Mouse (Mus musculus): ENCODE data around the gene Exosc9. TPM values are rescaled to one million over a fixed set of nuclear protein-coding genes. Genes with fewer than 3 reads are reported as not detected.

Exosc9 gene
- polyA plus RNA-seq, 1 experiment from 2014 or later, result 84.8 TPM

Other genes starting within 250 kb of the Exosc9 start
- gene Anxa5, start 76.7 kb upstream of the Exosc9 start, polyA plus RNA-seq (2015; fragmentation: Nextera tagmentation; extraction: Ambion mirVana), result 85.5 and 88.8 TPM in 2 replicates
- gene 1810062G17Rik, start 76.7 kb upstream of the Exosc9 start, polyA plus RNA-seq (2015; fragmentation: Nextera tagmentation; extraction: Ambion mirVana), result 0.30 TPM in 1 of 2 replicates, not detected in the other
- 0.38 and 0.53 TPM in 2 replicates for gene Gm11549, start 30.8 kb upstream of the Exosc9 start, polyA plus RNA-seq (2015; fragmentation: Nextera tagmentation; extraction: Ambion mirVana)
- gene Ccna2, start 19.5 kb downstream of the Exosc9 start, polyA plus RNA-seq (2015; fragmentation: Nextera tagmentation; extraction: Ambion mirVana), result 44.0 TPM in 2 replicates
- 21.7 and 22.8 TPM in 2 replicates for gene Bbs7, start 60.9 kb downstream of the Exosc9 start, polyA plus RNA-seq (2015; fragmentation: Nextera tagmentation; extraction: Ambion mirVana)
- 7.6 and 8.0 TPM in 2 replicates for gene Trpc3, start 137.6 kb downstream of the Exosc9 start, polyA plus RNA-seq (2015; fragmentation: Nextera tagmentation; extraction: Ambion mirVana)

Data from hindbrain, embryonic 13.5 days (tissue).